Mouse (Mus musculus): Measurements from ENCODE around the gene Tpbpa. TPM values are rescaled to one million over a fixed set of nuclear protein-coding genes. Genes with fewer than 3 reads are reported as not detected.
A peak's percentile ranks its signal among the peaks of the same experiment; 100 is the strongest.
"Not testable (repeated sequence)": the region's sequence is repeated elsewhere in the genome, so short reads cannot be mapped to it uniquely, and the experiment has no call there.

Tpbpa gene
- not detected in 2 replicates for polyA plus RNA-seq (2015; fragmentation: Nextera tagmentation; extraction: Ambion mirVana)

GRCm38 (mm10) chr13:60941884-60942283 lies at the start of gene Tpbpa:
Gene Tpbpa (minus strand): TSS chr13:60941984.
- not testable (repeated sequence) for H3K9me3 ChIP-seq (replicated peaks; ENCODE audit: control insufficient read depth, low read length); H3K4me3 ChIP-seq (replicated peaks; ENCODE audit: low read length); H3K9ac ChIP-seq (ENCODE audit: low read length); H3K36me3 ChIP-seq (ENCODE audit: control insufficient read depth, insufficient read depth, low read length); H3K27me3 ChIP-seq (ENCODE audit: control insufficient read depth, insufficient read depth, low read length); ATAC-seq (ENCODE audit: insufficient read depth, low FRiP score); H3K4me1 ChIP-seq (ENCODE audit: control insufficient read depth, insufficient read depth, low read length); H3K4me2 ChIP-seq (ENCODE audit: low read depth, low read length); H3K27ac ChIP-seq (ENCODE audit: low read length)
- WGBS: 73% methylated on average over 3 of the region's 3 CpGs

GRCm38 (mm10) chr13:60986915-60987314 lies 45.1 kb upstream of the Tpbpa start:
- not testable (repeated sequence) for H3K36me3 ChIP-seq (ENCODE audit: control insufficient read depth, insufficient read depth, low read length); H3K9ac ChIP-seq (ENCODE audit: low read length); H3K4me3 ChIP-seq (replicated peaks; ENCODE audit: low read length); ATAC-seq (ENCODE audit: insufficient read depth, low FRiP score); H3K4me1 ChIP-seq (ENCODE audit: control insufficient read depth, insufficient read depth, low read length); H3K27ac ChIP-seq (ENCODE audit: low read length); H3K9me3 ChIP-seq (replicated peaks; ENCODE audit: control insufficient read depth, low read length); H3K4me2 ChIP-seq (ENCODE audit: low read depth, low read length); H3K27me3 ChIP-seq (ENCODE audit: control insufficient read depth, insufficient read depth, low read length)
- WGBS: 64% methylated on average over 5 of the region's 5 CpGs

- not testable (repeated sequence) for H3K36me3 ChIP-seq (ENCODE audit: control insufficient read depth, insufficient read depth, low read length); H3K9ac ChIP-seq (ENCODE audit: low read length)
- WGBS: 68% methylated on average over 4 of the region's 4 CpGs
These were observed 30.5 kb upstream of the Tpbpa start for GRCm38 (mm10) chr13:60972319-60972718.

GRCm38 (mm10) chr13:60963985-60964384 lies 22.2 kb upstream of the Tpbpa start:
- not testable (repeated sequence) for H3K9ac ChIP-seq (ENCODE audit: low read length); H3K9me3 ChIP-seq (replicated peaks; ENCODE audit: control insufficient read depth, low read length); H3K4me1 ChIP-seq (ENCODE audit: control insufficient read depth, insufficient read depth, low read length); H3K27me3 ChIP-seq (ENCODE audit: control insufficient read depth, insufficient read depth, low read length); H3K4me2 ChIP-seq (ENCODE audit: low read depth, low read length); H3K4me3 ChIP-seq (replicated peaks; ENCODE audit: low read length); ATAC-seq (ENCODE audit: insufficient read depth, low FRiP score); H3K27ac ChIP-seq (ENCODE audit: low read length); H3K36me3 ChIP-seq (ENCODE audit: control insufficient read depth, insufficient read depth, low read length)
- WGBS: 32% methylated on average over 5 of the region's 5 CpGs

More at GRCm38 (mm10) chr13:60972319-60972718, 30.5 kb upstream of the Tpbpa start:
- not testable (repeated sequence) for H3K9me3 ChIP-seq (replicated peaks; ENCODE audit: control insufficient read depth, low read length); H3K27me3 ChIP-seq (ENCODE audit: control insufficient read depth, insufficient read depth, low read length); H3K27ac ChIP-seq (ENCODE audit: low read length); H3K4me1 ChIP-seq (ENCODE audit: control insufficient read depth, insufficient read depth, low read length); ATAC-seq (ENCODE audit: insufficient read depth, low FRiP score); H3K4me3 ChIP-seq (replicated peaks; ENCODE audit: low read length); H3K4me2 ChIP-seq (ENCODE audit: low read depth, low read length)

GRCm38 (mm10) chr13:60961706-60962105 lies 19.9 kb upstream of the Tpbpa start:
- Histone ChIP-seq H3K9ac (ENCODE audit: low read length) (no peak overlapping the region), H3K4me2 (ENCODE audit: low read depth, low read length) (no peak overlapping the region), H3K4me3 (replicated peaks; ENCODE audit: low read length) (no peak overlapping the region), H3K36me3 (ENCODE audit: control insufficient read depth, insufficient read depth, low read length) (no peaks in the 10 kb centered on the region), H3K9me3 (replicated peaks; ENCODE audit: control insufficient read depth, low read length) (no peaks in the 10 kb centered on the region), H3K4me1 (ENCODE audit: control insufficient read depth, insufficient read depth, low read length) (no peaks in the 10 kb centered on the region), H3K27me3 (ENCODE audit: control insufficient read depth, insufficient read depth, low read length) (no peaks in the 10 kb centered on the region), H3K27ac (ENCODE audit: low read length) (no peak overlapping the region)
- WGBS: 63% methylated on average over 5 of the region's 5 CpGs
- ATAC-seq (ENCODE audit: insufficient read depth, low FRiP score): no peak

GRCm38 (mm10) chr13:60936500-60936901 lies 5.3 kb downstream of the Tpbpa start, which contains the start of the genes Gm49391 and Ctla2a:
Gene Gm49391 (minus strand): TSS chr13:60936571.
Gene Ctla2a (minus strand): TSS chr13:60936625.
- Histone ChIP-seq H3K9ac (ENCODE audit: low read length) (no peak within 1 kb of the TSS), H3K4me2 (ENCODE audit: low read depth, low read length) (no peak within 1 kb of the TSS), H3K4me3 (replicated peaks; ENCODE audit: low read length) (no peak within 1 kb of the TSS), H3K27ac (ENCODE audit: low read length) (no peak within 1 kb of the TSS), H3K9me3 (replicated peaks; ENCODE audit: control insufficient read depth, low read length) (no peaks in the 10 kb centered on the region), H3K27me3 (ENCODE audit: control insufficient read depth, insufficient read depth, low read length) (no peaks in the 10 kb centered on the region), H3K36me3 (ENCODE audit: control insufficient read depth, insufficient read depth, low read length) (no peaks in the 10 kb centered on the region), H3K4me1 (ENCODE audit: control insufficient read depth, insufficient read depth, low read length) (no peaks in the 10 kb centered on the region)
- ATAC-seq (ENCODE audit: insufficient read depth, low FRiP score): peak; percentile 62; the same call in 1 of the 2 replicates
- WGBS: 57% methylated on average over 5 of the region's 5 CpGs

- not testable (repeated sequence) for H3K9me3 ChIP-seq (replicated peaks; ENCODE audit: control insufficient read depth, low read length); H3K27me3 ChIP-seq (ENCODE audit: control insufficient read depth, insufficient read depth, low read length); H3K9ac ChIP-seq (ENCODE audit: low read length); H3K4me1 ChIP-seq (ENCODE audit: control insufficient read depth, insufficient read depth, low read length); H3K27ac ChIP-seq (ENCODE audit: low read length); H3K4me3 ChIP-seq (replicated peaks; ENCODE audit: low read length); H3K4me2 ChIP-seq (ENCODE audit: low read depth, low read length); H3K36me3 ChIP-seq (ENCODE audit: control insufficient read depth, insufficient read depth, low read length); ATAC-seq (ENCODE audit: insufficient read depth, low FRiP score)
- 79% methylated on average over 2 of the region's 2 CpGs for WGBS
These were observed 6.3 kb downstream of the Tpbpa start, which contains the start of gene Gm49393 for GRCm38 (mm10) chr13:60935490-60935889. Gene Gm49393 (minus strand): TSS chr13:60935590.

- H3K9me3 ChIP-seq (replicated peaks; ENCODE audit: control insufficient read depth, low read length); ATAC-seq (ENCODE audit: insufficient read depth, low FRiP score); H3K4me1 ChIP-seq (ENCODE audit: control insufficient read depth, insufficient read depth, low read length); H3K4me2 ChIP-seq (ENCODE audit: low read depth, low read length); H3K9ac ChIP-seq (ENCODE audit: low read length); H3K27ac ChIP-seq (ENCODE audit: low read length); H3K36me3 ChIP-seq (ENCODE audit: control insufficient read depth, insufficient read depth, low read length); H3K27me3 ChIP-seq (ENCODE audit: control insufficient read depth, insufficient read depth, low read length); H3K4me3 ChIP-seq (replicated peaks; ENCODE audit: low read length): not testable (repeated sequence)
- 84% methylated on average over 2 of the region's 2 CpGs for WGBS
These were observed 37.0 kb downstream of the Tpbpa start, which contains the start of gene Tpbpb for GRCm38 (mm10) chr13:60904780-60905179. Gene Tpbpb (minus strand): TSS chr13:60904880.

- ATAC-seq (ENCODE audit: insufficient read depth, low FRiP score): peak; percentile 47
- WGBS: 61% methylated on average over 3 of the region's 3 CpGs
These were observed 44.5 kb downstream of the Tpbpa start, which contains the start of gene Ctla2b for GRCm38 (mm10) chr13:60897328-60897727. Gene Ctla2b (minus strand): TSS chr13:60897447.

More at GRCm38 (mm10) chr13:60897328-60897727, 44.5 kb downstream of the Tpbpa start, which contains the start of gene Ctla2b:
- Histone ChIP-seq H3K9me3 (replicated peaks; ENCODE audit: control insufficient read depth, low read length) (no peaks in the 10 kb centered on the region), H3K9ac (ENCODE audit: low read length) (no peak within 1 kb of the TSS), H3K4me2 (ENCODE audit: low read depth, low read length) (no peak within 1 kb of the TSS), H3K27me3 (ENCODE audit: control insufficient read depth, insufficient read depth, low read length) (no peaks in the 10 kb centered on the region), H3K36me3 (ENCODE audit: control insufficient read depth, insufficient read depth, low read length) (no peaks in the 10 kb centered on the region), H3K4me3 (replicated peaks; ENCODE audit: low read length) (no peak within 1 kb of the TSS), H3K27ac (ENCODE audit: low read length) (no peak within 1 kb of the TSS), H3K4me1 (ENCODE audit: control insufficient read depth, insufficient read depth, low read length) (no peaks in the 10 kb centered on the region)

Measured in stomach, embryonic 16.5 days (tissue).